Mouse (Mus musculus) liver, embryonic 16.5 days (tissue): ENCODE results near the gene Vwa8. TPM values are rescaled to one million over a fixed set of nuclear protein-coding genes. Genes with fewer than 3 reads are reported as not detected.

ENCODE experiments used
- ATAC-seq: fragments of 200-750 bp; cut with Nextera tagmentation; 2 replicates; pipeline ENCODE4 v1.8.0; 2017; ENCODE audit warnings: low read depth, mild to moderate bottlenecking, moderate number of reproducible peaks, moderate library complexity
- H3K27ac ChIP-seq: fragments of 300-500 bp; sonication (generic); 2 replicates; pipeline ENCODE4 v1.5.1; 2014; ENCODE audit warnings: mild to moderate bottlenecking, low read length
- H3K27me3 ChIP-seq: fragments of 300-500 bp; sonication (generic); 2 replicates; pipeline ENCODE4 v1.6.1; 2014; ENCODE audit warnings: low read depth, low read length, mixed read lengths; ENCODE audit not compliant: control insufficient read depth, insufficient read depth
- H3K36me3 ChIP-seq: fragments of 300-500 bp; sonication (generic); 2 replicates; pipeline ENCODE4 v1.6.1; 2014; ENCODE audit warnings: mild to moderate bottlenecking; ENCODE audit not compliant: control insufficient read depth, insufficient read depth
- H3K4me1 ChIP-seq: fragments of 300-500 bp; sonication (generic); 2 replicates; pipeline ENCODE4 v1.6.1; 2014; ENCODE audit warnings: low read depth, low read length, mixed read lengths; ENCODE audit not compliant: control insufficient read depth
- H3K4me2 ChIP-seq: fragments of 300-500 bp; sonication (generic); 2 replicates; pipeline ENCODE4 v1.6.1; 2014; ENCODE audit warnings: low read depth, low read length, mixed read lengths
- H3K4me3 ChIP-seq: fragments of 300-500 bp; sonication (generic); 2 replicates; pipeline ENCODE4 v1.5.1; 2014; ENCODE audit warnings: low read depth, mild to moderate bottlenecking, low read length
- H3K9ac ChIP-seq: fragments of 300-500 bp; sonication (generic); 2 replicates; pipeline ENCODE4 v1.6.1; 2014; ENCODE audit warnings: low read depth, low read length
- H3K9me3 ChIP-seq: fragments of 300-500 bp; sonication (generic); replicated peaks from 2 replicates; pipeline ENCODE4 v1.6.1; 2016; ENCODE audit warnings: low read length; ENCODE audit not compliant: control insufficient read depth
- WGBS: fragments of 180-500 bp; shearing (Covaris S2); extraction: QIAGEN DNeasy Blood & Tissue Kit; methylation state at CpG from one replicate; pipeline ENCODE4 v1.1.7; 2014; ENCODE audit not compliant: insufficient replicate concordance; 5-methylcytosine and 5-hydroxymethylcytosine counted together
- polyA plus RNA-seq: library from polyadenylated mRNA; unstranded; fragments of >200 nt; fragmentation: Nextera tagmentation; extraction: Ambion mirVana; gene quantifications from 2 replicates; pipeline ENCODE4 v1.2.1, GENCODE M21; 2015

The Vwa8 gene
- polyA plus RNA-seq, 1 experiment from 2014 or later, result 9.5 TPM

DNA sequence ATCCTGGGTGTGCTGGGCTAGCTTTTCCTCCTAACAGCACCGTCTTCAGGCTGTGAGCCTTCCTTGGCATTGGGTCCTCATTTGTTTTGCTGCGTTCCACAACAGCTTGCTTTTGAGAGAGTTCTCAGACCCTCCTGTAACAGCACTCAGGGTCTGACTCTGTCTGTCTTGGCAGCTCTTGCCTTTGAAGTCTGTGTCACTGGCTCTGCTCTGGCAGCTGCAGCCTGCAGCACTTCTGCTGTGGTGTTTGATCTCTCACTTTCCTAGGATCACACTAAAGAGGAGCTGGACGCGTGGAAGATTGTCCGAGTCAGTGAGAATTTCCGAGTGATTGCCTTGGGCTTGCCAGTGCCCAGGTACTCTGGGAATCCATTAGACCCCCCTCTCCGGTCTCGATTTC is 84.5 kb downstream of the Vwa8 start:
- H3K9ac ChIP-seq, result no peak overlapping the region
- WGBS, result 76% methylated on average over 8 of the region's 8 CpGs
- no peak overlapping the region for H3K4me3 ChIP-seq
- no peaks in the 10 kb centered on the region for H3K9me3 ChIP-seq
- no peaks in the 10 kb centered on the region for H3K27me3 ChIP-seq
- no peak overlapping the region for H3K4me2 ChIP-seq
- no peaks in the 10 kb centered on the region for H3K36me3 ChIP-seq
- no peak overlapping the region for H3K27ac ChIP-seq
- H3K4me1 ChIP-seq, result no peaks in the 10 kb centered on the region
- no peak for ATAC-seq

DNA sequence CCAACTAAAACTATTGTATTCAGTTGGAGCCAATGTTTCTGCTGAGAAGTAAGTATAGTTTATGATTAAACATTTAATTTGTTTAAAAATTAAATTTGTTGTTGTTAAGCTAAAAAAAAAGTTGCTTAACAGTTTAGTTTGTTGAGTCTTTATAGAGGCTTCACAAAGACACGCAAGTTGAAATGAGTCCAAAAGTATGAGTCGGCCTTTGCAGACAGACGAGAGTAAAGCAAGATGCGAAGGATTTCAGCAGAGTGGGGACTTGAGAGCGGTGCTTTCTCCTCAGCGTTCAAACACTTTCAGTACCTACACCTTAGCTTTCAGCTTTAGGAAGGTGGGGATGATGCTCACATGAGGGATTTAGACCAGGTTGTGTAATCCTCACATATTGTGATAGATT is 85.7 kb downstream of the Vwa8 start:
- no peaks in the 10 kb centered on the region for H3K9me3 ChIP-seq
- H3K4me2 ChIP-seq, result no peak overlapping the region
- no peak overlapping the region for H3K4me3 ChIP-seq
- WGBS, result 78% methylated on average over 6 of the region's 6 CpGs
- H3K4me1 ChIP-seq, result no peaks in the 10 kb centered on the region
- no peaks in the 10 kb centered on the region for H3K36me3 ChIP-seq
- no peak overlapping the region for H3K27ac ChIP-seq
- no peak overlapping the region for H3K9ac ChIP-seq
- no peaks in the 10 kb centered on the region for H3K27me3 ChIP-seq
- ATAC-seq, result no peak

DNA sequence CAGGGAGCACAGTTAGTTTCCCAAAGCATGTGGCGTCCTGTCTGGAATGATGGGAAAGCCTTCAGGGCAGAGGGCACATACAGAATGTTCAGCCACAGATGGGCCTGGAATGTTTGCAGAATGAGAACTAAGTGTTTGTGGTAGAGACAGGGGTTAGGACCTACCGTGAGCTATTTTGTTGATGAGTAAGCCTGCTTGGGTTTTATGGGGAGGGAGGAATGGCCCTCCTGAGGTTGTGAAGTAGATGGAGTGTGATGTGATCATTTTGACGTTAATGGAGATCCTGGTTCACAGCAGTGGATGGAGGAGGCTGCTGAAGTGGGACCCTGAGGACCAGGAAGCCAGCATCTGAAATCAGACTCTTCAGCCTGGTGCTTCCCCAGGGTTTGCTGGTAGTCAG is 86.9 kb downstream of the Vwa8 start:
- H3K27me3 ChIP-seq, result no peaks in the 10 kb centered on the region
- 68% methylated on average over 3 of the region's 3 CpGs for WGBS
- no peak overlapping the region for H3K4me3 ChIP-seq
- no peak overlapping the region for H3K27ac ChIP-seq
- H3K4me1 ChIP-seq, result no peaks in the 10 kb centered on the region
- no peak overlapping the region for H3K4me2 ChIP-seq
- H3K9ac ChIP-seq, result no peak overlapping the region
- H3K9me3 ChIP-seq, result no peaks in the 10 kb centered on the region
- no peak for ATAC-seq
- H3K36me3 ChIP-seq, result no peaks in the 10 kb centered on the region

DNA sequence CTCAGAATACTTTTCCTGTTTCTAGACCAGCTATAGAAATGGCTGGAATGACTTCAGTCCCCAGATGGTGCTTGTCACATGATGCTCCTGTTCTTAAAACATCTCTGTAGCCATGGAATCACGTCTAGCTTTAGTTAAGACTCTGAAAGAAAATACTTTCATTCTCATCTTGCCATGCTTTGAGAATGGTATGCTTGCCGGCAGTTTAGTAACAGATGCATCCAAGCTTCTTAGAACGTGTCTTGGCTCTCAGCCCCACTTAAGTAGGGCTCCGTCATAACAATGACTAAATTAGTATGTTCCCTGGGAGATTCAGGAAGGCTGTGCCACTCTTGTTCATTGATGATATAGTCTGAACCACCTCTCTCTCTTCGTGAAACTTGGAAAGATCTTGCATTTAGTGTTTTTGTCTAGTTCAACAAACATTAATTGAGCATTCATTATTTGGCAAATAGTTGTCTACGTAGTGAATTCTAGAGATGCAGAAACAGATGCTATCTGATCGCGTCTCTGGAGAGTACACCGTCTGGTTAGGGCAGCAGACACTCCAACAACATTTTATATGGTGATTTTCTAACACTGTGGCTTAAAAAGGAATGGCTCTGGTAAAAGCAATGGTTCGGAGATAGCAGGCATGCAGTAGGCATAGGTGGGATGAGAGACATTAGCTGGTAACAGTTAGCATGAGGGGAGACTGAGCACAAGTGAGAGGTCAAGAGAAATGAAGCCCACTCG is 93.1 kb downstream of the Vwa8 start:
- Histone ChIP-seq H3K27me3 (no peaks in the 10 kb centered on the region), H3K4me1 (no peaks in the 10 kb centered on the region), H3K9ac (no peak overlapping the region), H3K4me3 (no peak overlapping the region), H3K9me3 (no peaks in the 10 kb centered on the region), H3K36me3 (no peaks in the 10 kb centered on the region), H3K27ac (no peak overlapping the region), H3K4me2 (no peak overlapping the region)
- WGBS, result 69% methylated on average over 11 of the region's 11 CpGs
- no peak for ATAC-seq

DNA sequence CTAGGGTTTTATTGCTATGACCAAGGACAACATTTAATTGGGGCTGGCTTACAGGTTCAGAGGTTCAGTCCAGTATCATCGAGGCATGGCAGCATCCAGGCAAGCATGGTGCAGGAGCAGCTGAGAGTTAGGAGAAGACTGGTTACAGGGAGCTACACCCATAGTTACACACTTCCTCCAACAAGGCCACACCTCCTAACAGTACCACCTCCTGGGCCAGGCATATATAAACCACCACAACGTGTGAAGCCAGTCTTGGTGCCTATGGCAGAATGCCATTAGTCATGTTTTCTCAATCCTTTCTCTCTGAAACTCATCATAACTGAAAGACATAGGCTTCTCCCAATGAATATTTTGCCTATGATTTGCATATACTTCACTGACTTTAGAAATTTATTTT is 106.9 kb downstream of the Vwa8 start:
- H3K4me3 ChIP-seq, result no peak overlapping the region
- H3K27me3 ChIP-seq, result no peaks in the 10 kb centered on the region
- H3K27ac ChIP-seq, result no peak overlapping the region
- no peaks in the 10 kb centered on the region; the same call in 1 of the 2 replicates for H3K36me3 ChIP-seq
- H3K9ac ChIP-seq, result no peak overlapping the region
- no peaks in the 10 kb centered on the region for H3K9me3 ChIP-seq
- ATAC-seq, result no peak
- 42% methylated on average over 2 of the region's 2 CpGs for WGBS
- H3K4me2 ChIP-seq, result no peak overlapping the region
- no peaks in the 10 kb centered on the region for H3K4me1 ChIP-seq

DNA sequence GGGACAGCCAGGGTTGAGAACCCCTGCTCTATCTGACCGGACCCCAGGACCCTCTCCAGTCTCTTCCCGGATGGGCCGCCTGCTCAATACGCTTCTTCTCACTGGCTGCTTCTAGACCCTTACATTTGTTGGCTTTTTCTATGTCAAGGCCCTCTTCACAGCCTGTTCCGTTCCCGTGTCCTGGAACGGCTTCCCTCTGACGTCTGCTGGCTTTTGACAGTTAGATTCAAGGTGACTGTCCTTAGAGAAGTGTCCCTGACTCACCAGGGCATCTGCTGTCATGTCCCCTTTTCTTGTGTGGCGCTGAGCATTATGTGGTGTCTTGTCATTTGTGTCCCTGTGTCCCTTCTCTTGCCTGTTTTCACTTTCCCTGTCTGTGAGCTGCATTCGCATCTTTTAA is 121.8 kb downstream of the Vwa8 start:
- no peak overlapping the region for H3K4me2 ChIP-seq
- no peak for ATAC-seq
- no peaks in the 10 kb centered on the region for H3K27me3 ChIP-seq
- no peak overlapping the region for H3K9ac ChIP-seq
- no peaks in the 10 kb centered on the region for H3K4me1 ChIP-seq
- WGBS, result 78% methylated on average over 10 of the region's 10 CpGs
- H3K27ac ChIP-seq, result no peak overlapping the region
- no peak overlapping the region for H3K4me3 ChIP-seq
- H3K9me3 ChIP-seq, result no peaks in the 10 kb centered on the region
- H3K36me3 ChIP-seq, result no peaks in the 10 kb centered on the region

DNA sequence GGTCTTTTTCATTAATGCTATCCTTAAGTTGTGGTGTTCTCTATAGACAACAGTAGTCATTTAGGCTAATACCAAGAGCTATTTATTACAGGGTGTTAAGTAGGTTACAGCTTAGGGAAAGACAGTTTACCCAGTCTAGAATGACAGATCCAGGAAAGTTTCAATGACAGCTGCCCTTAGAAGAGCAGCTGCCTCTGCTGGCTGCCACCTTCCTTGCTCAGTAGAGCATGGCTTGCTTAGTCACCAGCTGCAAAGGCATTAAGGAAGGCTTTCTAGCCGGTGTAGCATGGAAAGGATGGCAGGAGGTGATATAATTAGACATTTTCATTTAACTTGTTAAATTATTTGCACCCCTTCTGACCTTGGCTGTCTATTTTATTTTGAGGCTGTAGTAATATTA is 123.6 kb downstream of the Vwa8 start:
- Histone ChIP-seq H3K9ac (no peak overlapping the region), H3K4me2 (no peak overlapping the region), H3K36me3 (no peaks in the 10 kb centered on the region), H3K4me1 (no peaks in the 10 kb centered on the region), H3K27me3 (no peaks in the 10 kb centered on the region), H3K27ac (no peak overlapping the region), H3K4me3 (no peak overlapping the region), H3K9me3 (no peaks in the 10 kb centered on the region)
- ATAC-seq, result no peak
- 53% methylated on average over 1 of the region's 1 CpGs for WGBS

DNA sequence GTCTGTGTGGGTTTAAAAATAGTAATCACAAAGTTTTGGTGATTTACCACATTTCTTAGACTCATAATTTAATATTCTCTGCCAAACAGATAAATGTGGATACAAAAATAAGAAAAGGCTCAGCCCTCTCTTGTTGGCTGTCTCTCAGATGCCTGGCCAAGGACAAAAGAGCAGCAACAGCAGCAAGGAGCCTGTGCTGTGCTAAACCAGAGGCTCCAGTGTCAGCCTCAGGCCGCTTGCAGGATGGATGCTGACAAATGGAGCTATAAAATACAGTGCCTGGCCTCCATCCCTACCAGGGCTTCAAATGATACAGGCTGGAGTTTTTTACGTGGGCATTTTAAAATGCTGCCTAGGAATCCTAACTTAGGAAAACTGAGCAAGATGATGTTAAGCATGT is 134.3 kb downstream of the Vwa8 start:
- no peak for ATAC-seq
- Histone ChIP-seq H3K36me3 (no peaks in the 10 kb centered on the region), H3K27me3 (no peaks in the 10 kb centered on the region), H3K4me2 (no peak overlapping the region), H3K9me3 (no peaks in the 10 kb centered on the region), H3K4me1 (no peaks in the 10 kb centered on the region), H3K9ac (no peak overlapping the region), H3K4me3 (no peak overlapping the region), H3K27ac (no peak overlapping the region)
- 54% methylated on average over 2 of the region's 2 CpGs for WGBS

DNA sequence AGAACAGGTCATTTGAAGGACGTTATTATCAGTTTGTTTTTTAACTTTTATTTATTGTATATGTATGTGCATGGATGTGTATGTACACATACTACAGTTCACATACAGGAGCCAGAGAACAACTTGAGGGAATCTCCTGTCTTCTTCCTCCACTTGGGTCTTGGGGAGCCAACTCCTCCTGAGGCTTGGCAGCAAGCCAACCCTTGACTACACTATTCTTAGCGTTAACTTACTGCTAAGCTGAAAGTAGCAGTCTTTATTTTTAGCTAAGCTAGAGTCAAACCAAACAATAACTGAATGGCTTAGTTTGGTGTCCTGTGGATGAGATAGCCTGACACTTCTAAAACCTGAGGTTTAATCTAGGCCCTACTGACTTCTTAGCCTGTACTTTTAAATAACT is 135.4 kb downstream of the Vwa8 start:
- Histone ChIP-seq H3K9me3 (no peaks in the 10 kb centered on the region), H3K4me3 (no peak overlapping the region), H3K27me3 (no peaks in the 10 kb centered on the region), H3K4me1 (no peaks in the 10 kb centered on the region), H3K4me2 (no peak overlapping the region), H3K27ac (no peak overlapping the region), H3K9ac (no peak overlapping the region), H3K36me3 (no peaks in the 10 kb centered on the region)
- no peak for ATAC-seq
- WGBS, result 41% methylated on average over 2 of the region's 2 CpGs
